Mouse (Mus musculus) urinary bladder, postnatal 25 days (tissue): ENCODE data around the gene Aoc1.
A peak's percentile ranks its signal among the peaks of the same experiment; 100 is the strongest.

ENCODE experiments used
- DNase-seq: peaks from one replicate; pipeline ENCODE4 v3.0.0; 2022; ENCODE audit warnings: low spot score

The Aoc1 gene

GRCm38 (mm10) chr6:48912033-48912432 is 39.3 kb downstream of the Aoc1 start:
- DNase-seq, result peak; percentile 9

- no peak for DNase-seq
These were observed 40.9 kb downstream of the Aoc1 start for GRCm38 (mm10) chr6:48913587-48913986.

- DNase-seq, result no peak
These were observed 56.9 kb downstream of the Aoc1 start, which contains the start of gene 1600015I10Rik for GRCm38 (mm10) chr6:48929595-48929994. Gene 1600015I10Rik (plus strand): TSS chr6:48929895.

- DNase-seq, result no peak
These were observed 76.9 kb downstream of the Aoc1 start for GRCm38 (mm10) chr6:48949596-48949995.

GRCm38 (mm10) chr6:48950676-48951075 is 78.0 kb downstream of the Aoc1 start:
- DNase-seq, result no peak

- DNase-seq, result no peak
These were observed 78.9 kb downstream of the Aoc1 start for GRCm38 (mm10) chr6:48951630-48952029.

- DNase-seq, result no peak
These were observed 80.5 kb downstream of the Aoc1 start for GRCm38 (mm10) chr6:48953220-48953619.

GRCm38 (mm10) chr6:48954211-48954610 is 81.5 kb downstream of the Aoc1 start:
- no peak for DNase-seq

GRCm38 (mm10) chr6:48954946-48955345 is 82.2 kb downstream of the Aoc1 start:
- DNase-seq, result peak; percentile 54

- no peak for DNase-seq
These were observed 84.1 kb downstream of the Aoc1 start for GRCm38 (mm10) chr6:48956785-48957184.

- DNase-seq, result no peak
These were observed 85.4 kb downstream of the Aoc1 start for GRCm38 (mm10) chr6:48958053-48958452.
